Mouse (Mus musculus): ENCODE results near the gene Lrif1.
"Not testable (repeated sequence)": the region's sequence is repeated elsewhere in the genome, so short reads cannot be mapped to it uniquely, and the experiment has no call there.

The Lrif1 gene

GRCm38 (mm10) chr3:106684830-106685229 lies at the start of gene Lrif1:
Gene Lrif1, plus strand, starts transcription at chr3:106684987.
- DNase-seq (ENCODE audit: low spot score in 2 of 2) = peak; percentile 87 to 93

GRCm38 (mm10) chr3:106672811-106673210 lies 12.0 kb upstream of the Lrif1 start:
- not testable (repeated sequence) for DNase-seq (ENCODE audit: low spot score in 2 of 2)

GRCm38 (mm10) chr3:106685381-106685780 lies 594 bp downstream of the Lrif1 start:
- DNase-seq (ENCODE audit: low spot score in 2 of 2) = no peak

GRCm38 (mm10) chr3:106721397-106722027 lies 36.7 kb downstream of the Lrif1 start:
- peak; percentile 94 to 97 for DNase-seq (ENCODE audit: low spot score in 2 of 2)

GRCm38 (mm10) chr3:106722028-106722945 lies 37.5 kb downstream of the Lrif1 start:
- DNase-seq (ENCODE audit: low spot score in 2 of 2) = peak; percentile 86 to 94

- no peak for DNase-seq (ENCODE audit: low spot score in 2 of 2)
Observed at GRCm38 (mm10) chr3:106755898-106756297, 71.1 kb downstream of the Lrif1 start.

GRCm38 (mm10) chr3:106771834-106772233 lies 87.0 kb downstream of the Lrif1 start:
- DNase-seq (ENCODE audit: low spot score in 2 of 2) = no peak

- DNase-seq (ENCODE audit: low spot score in 2 of 2) = no peak
Observed at GRCm38 (mm10) chr3:106785130-106785529, 100.3 kb downstream of the Lrif1 start.
